Mouse (Mus musculus) embryo, embryonic 10 days (tissue): Measurements from ENCODE around the gene Hoxa5.

ENCODE experiments used
- DNase-seq: peaks from one replicate; pipeline ENCODE4 v3.0.0-alpha.2; 2015; ENCODE audit warnings: low spot score

Hoxa5 gene

GRCm38 (mm10) chr6:52177061-52177735 is 27.2 kb downstream of the Hoxa5 start, which contains the start of gene 5730596B20Rik:
5730596B20Rik (plus strand) TSS chr6:52177498.
- peak; percentile 85 for DNase-seq

GRCm38 (mm10) chr6:52176391-52176790 is 28.0 kb downstream of the Hoxa5 start:
- peak; percentile 52 for DNase-seq

DNA sequence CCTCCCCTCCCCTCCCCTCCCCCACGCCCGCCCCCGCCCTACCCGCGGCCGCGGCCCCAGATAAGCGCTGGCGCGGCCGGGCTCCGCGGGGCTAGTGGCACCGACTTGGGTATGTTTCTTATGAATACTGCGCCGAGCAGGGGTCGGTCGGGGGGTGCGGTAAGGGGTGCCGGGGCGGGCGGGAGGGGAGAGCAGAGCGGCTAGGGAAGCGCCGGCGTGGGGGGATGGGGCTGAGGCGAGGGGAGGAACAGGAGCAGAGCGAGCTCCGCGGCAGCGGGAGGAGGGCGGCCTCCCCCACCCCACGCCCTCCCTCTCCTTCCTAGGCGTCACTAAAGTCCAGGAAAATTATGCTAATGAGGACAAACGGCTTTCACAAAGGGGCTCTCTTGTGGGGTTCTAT is 28.5 kb downstream of the Hoxa5 start:
- DNase-seq, result peak; percentile 66

- peak; percentile 91 for DNase-seq
These were observed 29.2 kb downstream of the Hoxa5 start for GRCm38 (mm10) chr6:52174968-52175751.

GRCm38 (mm10) chr6:52173648-52174047 is 30.7 kb downstream of the Hoxa5 start:
- peak; percentile 74 for DNase-seq

DNA sequence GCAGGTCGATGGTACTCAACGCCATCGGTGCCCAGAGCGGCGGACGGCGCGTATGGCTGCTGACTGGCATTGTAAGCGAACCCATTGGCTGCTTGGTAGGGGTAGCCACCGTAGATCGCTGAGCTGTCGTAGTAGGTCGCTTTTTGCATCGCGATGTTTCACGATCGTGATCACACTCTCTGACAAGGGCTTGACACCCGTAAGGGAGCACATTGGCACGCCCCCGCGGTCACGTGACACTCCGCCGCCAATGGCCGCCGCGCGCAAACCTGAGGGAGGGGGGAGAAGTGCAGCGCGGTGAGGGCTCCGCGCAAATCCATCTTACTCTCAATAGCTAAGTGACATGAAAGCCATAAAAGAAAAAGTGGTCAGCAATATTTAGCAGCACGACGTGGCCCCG is 31.9 kb downstream of the Hoxa5 start:
- DNase-seq, result peak; percentile 98

- DNase-seq, result no peak
These were observed 32.4 kb downstream of the Hoxa5 start for GRCm38 (mm10) chr6:52171938-52172337.

DNA sequence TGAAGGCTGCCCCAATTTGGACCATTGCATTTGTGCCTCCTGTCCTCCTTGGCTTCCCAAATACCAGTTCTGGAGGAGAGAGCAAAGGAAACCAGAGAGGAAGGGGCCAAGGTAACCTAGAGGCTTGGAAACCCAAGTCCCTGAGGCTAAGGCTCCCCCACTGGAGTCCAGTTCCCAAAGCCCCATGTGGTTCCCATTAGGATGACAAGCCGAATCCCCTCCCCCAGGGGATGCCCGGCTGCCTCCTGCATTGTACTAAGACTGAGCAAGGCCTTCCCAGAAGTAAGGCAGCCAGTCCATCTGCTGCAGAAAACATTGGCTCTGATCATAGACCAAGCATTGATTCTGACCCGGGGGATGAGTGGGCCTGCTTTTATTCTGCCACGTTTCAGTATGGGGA is 33.1 kb downstream of the Hoxa5 start:
- peak; percentile 86 for DNase-seq

- no peak for DNase-seq
These were observed 33.5 kb downstream of the Hoxa5 start for GRCm38 (mm10) chr6:52170898-52171223.

- DNase-seq, result no peak
These were observed 34.1 kb downstream of the Hoxa5 start for GRCm38 (mm10) chr6:52170166-52170897.

- no peak for DNase-seq
These were observed 34.8 kb downstream of the Hoxa5 start for GRCm38 (mm10) chr6:52169499-52170165.

DNA sequence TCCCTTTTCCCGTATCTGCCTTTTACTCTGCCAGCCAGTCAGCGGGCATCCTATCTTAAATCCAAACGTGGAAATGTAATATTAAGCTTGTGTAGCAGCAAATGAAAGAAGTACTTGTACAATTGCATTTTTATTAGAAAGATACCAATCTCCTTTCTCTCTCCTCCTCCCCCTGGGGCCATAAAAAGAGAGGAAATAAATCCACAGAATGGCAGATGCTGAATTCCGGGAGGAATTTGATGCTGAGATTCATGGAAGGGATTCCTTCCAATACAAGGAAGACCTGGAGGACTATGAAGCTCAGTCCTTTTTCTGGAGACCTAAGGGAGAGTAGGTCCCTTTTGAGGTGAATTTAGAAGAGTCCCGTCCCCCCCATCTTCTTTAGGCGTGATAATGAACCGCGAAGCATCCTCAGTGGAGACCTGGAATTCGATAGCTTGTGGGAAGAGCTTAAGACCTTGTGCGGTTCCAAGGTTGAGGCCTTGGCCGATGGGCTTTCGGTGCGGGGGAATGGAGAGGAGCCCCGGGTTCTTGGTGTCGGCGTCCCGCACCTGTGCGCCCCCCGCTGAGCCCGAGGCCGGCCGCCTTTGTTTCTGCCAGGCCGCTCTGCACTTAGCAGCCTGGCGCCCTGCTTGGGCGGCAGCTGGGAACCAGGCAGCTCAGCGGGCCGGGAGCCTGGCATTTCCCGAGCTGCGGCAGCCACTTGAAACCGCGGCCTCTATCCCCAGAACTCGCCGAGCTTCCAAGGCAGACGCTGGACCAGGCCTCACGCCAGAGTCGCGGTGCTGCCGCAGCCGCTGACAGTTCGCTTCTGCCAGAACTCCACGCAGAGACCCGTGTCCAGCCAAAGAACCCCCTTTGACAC is 36.0 kb downstream of the Hoxa5 start:
- peak; percentile 57 for DNase-seq

DNA sequence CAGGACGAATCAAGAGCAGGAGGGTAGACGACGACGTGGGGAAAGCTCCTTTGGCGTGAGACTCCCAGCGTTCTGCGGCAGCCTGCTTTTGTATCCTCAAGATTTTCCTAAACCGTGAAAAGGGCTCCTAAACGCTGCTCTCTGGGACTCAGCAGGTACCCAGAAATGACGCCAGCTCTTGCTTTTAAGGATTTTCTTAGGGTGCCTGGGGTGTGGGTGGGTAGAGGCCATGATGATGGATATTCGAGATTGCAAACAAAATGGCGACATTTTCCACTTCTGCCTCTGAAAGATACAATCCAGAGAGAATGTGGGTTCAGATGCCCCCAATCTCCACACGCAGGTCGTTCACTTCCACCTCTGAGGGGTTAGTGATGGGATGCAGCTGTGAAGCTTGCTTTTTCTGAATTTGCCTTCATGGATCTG is 36.6 kb downstream of the Hoxa5 start:
- peak; percentile 56 for DNase-seq

DNA sequence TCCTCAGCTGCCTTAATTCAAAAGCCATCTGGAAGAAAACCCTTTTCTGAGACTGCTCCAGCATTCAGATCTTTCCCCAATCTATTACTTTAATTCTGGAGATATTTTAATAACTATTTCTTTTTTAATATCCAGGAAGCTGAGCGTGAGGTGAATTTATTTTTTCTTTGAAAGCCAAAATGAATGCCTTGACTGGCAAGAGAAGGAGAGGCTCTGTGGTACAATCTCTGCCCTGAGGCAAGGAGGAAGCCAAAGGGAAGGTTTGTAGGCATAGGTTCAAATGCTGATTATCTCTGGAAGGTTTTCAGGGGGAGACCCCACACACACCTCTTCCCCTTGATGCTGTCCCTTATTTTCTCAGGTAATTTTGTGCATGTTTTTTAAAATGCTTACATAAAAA is 37.2 kb downstream of the Hoxa5 start:
- DNase-seq, result no peak

- peak; percentile 76 for DNase-seq
These were observed 37.8 kb downstream of the Hoxa5 start for GRCm38 (mm10) chr6:52166431-52167077.

DNA sequence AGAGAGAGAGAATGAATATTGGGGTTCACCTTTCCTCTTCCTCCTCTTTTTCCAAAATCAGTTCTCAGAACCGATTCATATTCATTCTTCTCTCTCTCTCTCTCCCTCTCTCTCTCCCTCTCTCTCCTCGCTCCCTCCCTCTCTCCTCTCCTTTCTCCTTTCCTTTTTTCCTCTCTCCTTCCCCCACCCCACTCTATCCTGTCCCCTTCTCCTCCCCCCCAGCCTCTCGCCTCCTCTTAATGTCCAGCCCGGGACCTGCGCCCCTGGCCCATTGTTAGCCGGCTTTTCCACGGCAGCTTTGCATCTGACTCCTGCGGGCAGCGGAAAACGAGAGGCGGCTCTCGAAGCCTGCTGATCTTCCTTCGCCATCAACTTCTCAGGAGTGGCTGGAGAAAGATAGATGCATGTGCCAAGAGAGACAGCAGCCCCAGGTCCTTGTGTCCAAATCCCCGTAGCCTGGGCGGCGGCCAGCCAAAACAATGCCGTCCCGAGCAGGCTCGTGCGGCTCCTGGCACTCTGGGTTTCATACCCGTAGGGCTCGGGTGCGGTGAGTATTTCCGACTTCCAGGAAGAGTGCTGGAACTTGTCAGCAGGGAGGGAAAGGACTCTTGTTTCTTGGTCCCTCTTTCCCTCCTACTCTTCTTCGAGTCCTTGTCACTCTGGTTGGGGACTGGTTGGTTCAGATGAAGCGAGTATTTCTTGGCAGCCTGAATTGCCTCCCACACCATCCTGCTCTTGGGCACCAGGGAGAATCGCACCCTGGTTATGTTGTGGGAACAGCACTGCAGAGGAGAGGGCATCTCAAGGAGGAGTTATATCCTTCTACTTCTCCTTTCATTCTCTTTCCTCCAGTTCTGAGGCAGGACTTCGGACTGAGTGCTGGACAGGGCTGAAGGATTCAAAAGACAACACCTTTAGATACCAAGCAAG is 38.7 kb downstream of the Hoxa5 start:
- DNase-seq, result peak; percentile 42

DNA sequence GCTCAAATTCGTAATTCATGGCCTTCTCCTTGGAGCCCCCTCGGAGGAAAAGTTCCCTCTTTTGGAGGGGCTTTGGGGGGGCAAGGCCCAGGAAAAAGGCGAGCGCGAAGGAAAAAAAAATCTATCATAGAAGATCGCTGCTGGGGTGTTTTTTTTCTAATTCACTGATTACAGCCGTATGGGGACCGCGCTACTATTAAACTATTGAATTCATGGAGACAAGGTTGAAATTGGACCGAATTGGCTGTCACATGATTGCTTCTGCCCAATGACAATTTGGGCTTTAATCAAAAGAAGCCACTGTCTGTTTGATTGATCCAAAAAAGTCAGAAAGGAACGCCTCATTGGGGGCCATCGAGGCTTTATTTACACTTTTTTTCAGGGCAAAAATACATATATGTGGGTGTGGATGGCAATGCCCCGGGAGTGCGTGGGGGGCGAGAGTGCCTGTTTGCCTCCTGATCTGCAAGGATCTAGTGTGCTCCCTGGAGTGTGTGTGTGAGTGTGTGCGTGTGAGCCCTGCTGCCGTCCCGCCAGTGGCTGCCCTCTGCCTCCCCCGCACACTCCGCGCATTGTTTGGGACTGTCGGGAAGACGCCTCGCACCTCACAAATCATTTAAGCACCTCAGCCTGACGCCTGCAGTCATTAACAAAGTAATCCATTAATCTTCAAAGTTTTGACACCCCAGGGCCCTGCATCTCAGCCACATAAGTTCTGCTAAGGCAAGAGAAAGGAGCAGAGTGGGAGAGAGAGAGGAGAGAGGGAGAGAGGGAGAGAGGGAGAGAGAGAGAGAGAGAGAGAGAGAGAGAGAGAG is 39.6 kb downstream of the Hoxa5 start, which contains the start of gene Hoxa2:
TSS of gene Hoxa2 (minus strand) at position 206 of the 815 bp plus-strand sequence.
- DNase-seq, result peak; percentile 89

DNA sequence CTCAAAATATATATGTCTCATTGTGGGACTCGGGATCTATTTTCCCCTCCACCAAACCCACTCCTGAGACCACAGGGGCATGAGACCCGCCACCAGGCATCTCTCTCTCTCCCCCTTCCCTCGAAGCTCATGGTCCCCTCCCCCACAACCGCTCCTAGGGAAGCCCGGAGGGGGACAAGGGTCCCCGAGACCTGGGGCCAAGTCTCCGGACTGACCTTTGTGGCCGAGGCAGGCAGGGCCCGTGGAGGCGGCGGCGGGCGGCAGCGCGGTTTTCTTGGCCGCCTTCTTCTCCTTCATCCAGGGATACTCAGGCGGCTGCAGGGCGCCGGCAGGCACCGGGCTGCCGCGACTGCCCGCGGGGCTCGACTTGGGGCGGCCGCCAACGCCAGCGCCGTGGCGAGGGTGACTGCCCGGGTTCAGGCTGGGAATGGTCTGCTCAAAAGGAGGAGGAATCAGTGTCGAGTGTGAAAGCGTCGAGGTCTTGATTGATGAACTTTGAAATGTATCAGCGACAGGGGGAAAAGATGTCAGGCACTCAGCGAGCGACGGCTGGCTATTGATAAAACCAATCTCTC is 40.2 kb downstream of the Hoxa5 start:
- peak; percentile 80 for DNase-seq
